9 mouse cellular contexts compared by ENCODE assay signal in the genomic region with DNA sequence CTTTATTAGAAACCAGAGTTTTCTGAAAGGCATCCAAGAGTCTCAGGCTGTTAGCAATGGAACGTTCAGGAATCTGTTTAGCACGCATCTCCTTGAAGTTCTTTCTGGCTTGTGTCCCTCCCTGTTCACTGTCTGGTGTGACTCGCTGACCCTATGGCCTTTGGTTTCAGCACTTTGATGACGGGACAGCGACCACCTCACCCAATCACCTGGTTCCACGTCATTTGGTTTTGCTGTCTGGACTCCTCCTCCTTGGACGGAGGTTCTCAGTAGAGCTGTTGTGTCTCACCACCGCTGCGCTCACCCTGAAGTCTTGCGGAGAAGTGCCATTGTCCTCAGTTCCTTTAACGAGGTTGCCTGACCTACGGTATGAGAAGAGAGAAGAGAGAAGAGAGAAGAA. TPM values are rescaled to one million over a fixed set of nuclear protein-coding genes. Genes with fewer than 3 reads are reported as not detected.
DNase-seq lines count a peak whose midpoint lies in the region; ATAC-seq and TF ChIP-seq lines count a peak whose summit lies in the region.
"Had no signal": no experiment of that assay in that cellular context is flagged by ENCODE, and none has a peak within 500 bp of the region (broad histone marks: within the 10 kb centered on the region; RNA-seq: fewer than 3 reads in every experiment).

No protein-coding gene starts in this region.

- no peak for TF ChIP-seq CTCF in intestine, postnatal 0 days (IDR thresholded peaks at IDR 0.05; ENCODE audit: low read depth)

- H3K36me3 ChIP-seq in intestine, embryonic 14.5 days (ENCODE audit: control insufficient read depth, insufficient read depth, low read length): no peaks in the 10 kb centered on the region
- no peaks in the 10 kb centered on the region for H3K36me3 ChIP-seq in intestine, postnatal 0 days (ENCODE audit: control insufficient read depth, insufficient read depth)
- H3K36me3 ChIP-seq in neural tube, embryonic 11.5 days (ENCODE audit: control insufficient read depth, insufficient read depth, low read length): no peaks in the 10 kb centered on the region
- H3K36me3 ChIP-seq: embryonic facial prominence, embryonic 15.5 days had no signal

- no peak overlapping the region for H3K27ac ChIP-seq in intestine, embryonic 14.5 days (ENCODE audit: low read depth)
- no peak overlapping the region for H3K27ac ChIP-seq in intestine, postnatal 0 days (ENCODE audit: low read depth, low read length)
- H3K27ac ChIP-seq in neural tube, embryonic 11.5 days (ENCODE audit: low read depth, low read length): no peak overlapping the region
- H3K27ac ChIP-seq: embryonic facial prominence, embryonic 15.5 days had no signal

- H3K9ac ChIP-seq in intestine, embryonic 14.5 days (ENCODE audit: low read length): no peak overlapping the region
- no peak overlapping the region for H3K9ac ChIP-seq in intestine, postnatal 0 days (ENCODE audit: low read depth, low read length)
- H3K9ac ChIP-seq in neural tube, embryonic 11.5 days (ENCODE audit: low read length): no peak overlapping the region
- H3K9ac ChIP-seq: embryonic facial prominence, embryonic 15.5 days had no signal

- H3K9me3 ChIP-seq in intestine, embryonic 14.5 days (ENCODE audit: control insufficient read depth, low read length): no peaks in the 10 kb centered on the region
- no peaks in the 10 kb centered on the region for H3K9me3 ChIP-seq in intestine, postnatal 0 days (ENCODE audit: control insufficient read depth)
- no peaks in the 10 kb centered on the region for H3K9me3 ChIP-seq in neural tube, embryonic 11.5 days (ENCODE audit: control insufficient read depth, low read length)
- H3K9me3 ChIP-seq: embryonic facial prominence, embryonic 15.5 days had no signal

- ATAC-seq in intestine, embryonic 14.5 days (replicated peaks; ENCODE audit: low FRiP score, low TSS enrichment, low read depth): no peak
- ATAC-seq in intestine, postnatal 0 days: no peak
- no peak for ATAC-seq in neural tube, embryonic 11.5 days (ENCODE audit: insufficient read depth, low FRiP score, low TSS enrichment)
- ATAC-seq in CD4-positive, CD25-positive, alpha-beta regulatory T cell, adult 4 months: no peak

- H3K4me1 ChIP-seq in intestine, embryonic 14.5 days (replicated peaks; ENCODE audit: control insufficient read depth, insufficient read depth, low read length): no peaks in the 10 kb centered on the region
- H3K4me1 ChIP-seq in intestine, postnatal 0 days (replicated peaks; ENCODE audit: control insufficient read depth, insufficient read depth, low read length): no peaks in the 10 kb centered on the region
- no peaks in the 10 kb centered on the region for H3K4me1 ChIP-seq in neural tube, embryonic 11.5 days (ENCODE audit: control insufficient read depth, insufficient read depth, low read length)
- H3K4me1 ChIP-seq: embryonic facial prominence, embryonic 15.5 days had no signal

- peaks cover 36% of the 10 kb centered on the region for H3K27me3 ChIP-seq in intestine, embryonic 14.5 days (replicated peaks; ENCODE audit: control insufficient read depth, insufficient read depth, low read length)
- peaks cover 33% of the 10 kb centered on the region for H3K27me3 ChIP-seq in intestine, postnatal 0 days (replicated peaks; ENCODE audit: control insufficient read depth, insufficient read depth, low read length)
- H3K27me3 ChIP-seq in neural tube, embryonic 11.5 days (ENCODE audit: control insufficient read depth, insufficient read depth, low read length): peaks cover 26% of the 10 kb centered on the region

- H3K4me2 ChIP-seq in intestine, embryonic 14.5 days (ENCODE audit: low read length): no peak overlapping the region; the same call in 1 of the 2 replicates
- no peak overlapping the region for H3K4me2 ChIP-seq in intestine, postnatal 0 days (replicated peaks; ENCODE audit: low read depth)
- H3K4me2 ChIP-seq in neural tube, embryonic 11.5 days (ENCODE audit: low read depth): no peak overlapping the region
- H3K4me2 ChIP-seq: embryonic facial prominence, embryonic 15.5 days had no signal

- WGBS in intestine, embryonic 14.5 days: 1% methylated on average over 12 of the region's 12 CpGs
- 1% methylated on average over 12 of the region's 12 CpGs for WGBS in intestine, postnatal 0 days
- 1% methylated on average over 12 of the region's 12 CpGs for WGBS in neural tube, embryonic 11.5 days

- H3K4me3 ChIP-seq in intestine, embryonic 14.5 days (ENCODE audit: low read depth, low read length): no peak overlapping the region
- no peak overlapping the region for H3K4me3 ChIP-seq in intestine, postnatal 0 days (ENCODE audit: low read depth, low read length)
- no peak overlapping the region for H3K4me3 ChIP-seq in neural tube, embryonic 11.5 days (ENCODE audit: low read depth, low read length)
- H3K4me3 ChIP-seq: embryonic facial prominence, embryonic 15.5 days had no signal

- DNase-seq in intestine, embryonic 14.5 days (ENCODE audit: low spot score): peak; percentile 84
- DNase-seq in adrenal gland, postnatal 14 days: peak; percentile 71
- DNase-seq in kidney, postnatal 4 days: peak; percentile 75 to 80
- DNase-seq in neural tube, embryonic 11.5 days (ENCODE audit: low spot score): peak; percentile 56
- DNase-seq in gastrocnemius, adult 8-10 months (ENCODE audit: low spot score in 2 of 2): no peak
- no peak for DNase-seq in thymus, postnatal 25 days

RNA-seq across cellular contexts. Expression of a gene that starts 21.2 kb away (rescaled TPM):
- not detected in 2 replicates for polyA plus RNA-seq in intestine, embryonic 14.5 days (2014; fragmentation: Nextera tagmentation; extraction: Ambion mirVana)
- polyA plus RNA-seq in intestine, postnatal 0 days (2015; fragmentation: Nextera tagmentation; extraction: Ambion mirVana): not detected in 2 replicates
- not detected in 2 replicates for total RNA-seq in adrenal gland, postnatal 14 days (2021)
- not detected in 2 replicates for polyA plus RNA-seq in neural tube, embryonic 11.5 days (2014; fragmentation: Nextera tagmentation; extraction: Ambion mirVana)
- total RNA-seq in gastrocnemius, adult 8-10 months (2022): not detected
- polyA plus RNA-seq in CD4-positive, CD25-positive, alpha-beta regulatory T cell, adult 4 months (2017; shearing (Covaris generic)): not detected

RNA-seq across cellular contexts. Expression of a gene that starts 21.4 kb away (rescaled TPM):
- polyA plus RNA-seq in intestine, embryonic 14.5 days (2014; fragmentation: Nextera tagmentation; extraction: Ambion mirVana): 13.0 and 13.7 TPM in 2 replicates
- polyA plus RNA-seq in intestine, postnatal 0 days (2015; fragmentation: Nextera tagmentation; extraction: Ambion mirVana): 25.4 and 29.1 TPM in 2 replicates
- total RNA-seq in adrenal gland, postnatal 14 days (2021): 20.4 and 25.2 TPM in 2 replicates
- 16.8 and 19.5 TPM in 2 replicates for polyA plus RNA-seq in neural tube, embryonic 11.5 days (2014; fragmentation: Nextera tagmentation; extraction: Ambion mirVana)
- total RNA-seq in gastrocnemius, adult 8-10 months (2022): 10 to 100 TPM; 18.6 to 21.5 (median 20.9) TPM
- 10 to 100 TPM; 39.9 TPM for polyA plus RNA-seq in CD4-positive, CD25-positive, alpha-beta regulatory T cell, adult 4 months (2017; shearing (Covaris generic))

Comparison
In these comparisons a context has a peak if more than half of its experiments do, and no peak if none do; other contexts are left out.
1. DNase-seq: peak in intestine, embryonic 14.5 days (single experiment), adrenal gland, postnatal 14 days (single experiment), kidney, postnatal 4 days (2 of 2) and neural tube, embryonic 11.5 days (single experiment); none in gastrocnemius, adult 8-10 months (0 of 2) and thymus, postnatal 25 days (single experiment).